Mouse (Mus musculus) spleen, adult 2 months (tissue): ENCODE results near the gene Kalrn.

Experiments used
- CTCF ChIP-seq: fragments of 200-500 bp; IDR thresholded peaks from 2 replicates; pipeline ENCODE4 v1.5.1; 2011; ENCODE audit warnings: mild to moderate bottlenecking, inconsistent platforms; ENCODE audit not compliant: insufficient read depth, insufficient read length, insufficient replicate concordance; ENCODE audit errors: extremely low read depth
- POLR2A ChIP-seq: fragments of 200-500 bp; IDR thresholded peaks from 2 replicates; pipeline ENCODE4 v1.6.1; 2011; ENCODE audit warnings: low read depth, low read length, inconsistent platforms

GRCm38 (mm10) chr16:34307458-34307857, 265.9 kb downstream of the Kalrn start:
- TF ChIP-seq CTCF = no peak
- no peak for TF ChIP-seq POLR2A
